Mouse (Mus musculus): ENCODE results near the gene Krt19.

DNA sequence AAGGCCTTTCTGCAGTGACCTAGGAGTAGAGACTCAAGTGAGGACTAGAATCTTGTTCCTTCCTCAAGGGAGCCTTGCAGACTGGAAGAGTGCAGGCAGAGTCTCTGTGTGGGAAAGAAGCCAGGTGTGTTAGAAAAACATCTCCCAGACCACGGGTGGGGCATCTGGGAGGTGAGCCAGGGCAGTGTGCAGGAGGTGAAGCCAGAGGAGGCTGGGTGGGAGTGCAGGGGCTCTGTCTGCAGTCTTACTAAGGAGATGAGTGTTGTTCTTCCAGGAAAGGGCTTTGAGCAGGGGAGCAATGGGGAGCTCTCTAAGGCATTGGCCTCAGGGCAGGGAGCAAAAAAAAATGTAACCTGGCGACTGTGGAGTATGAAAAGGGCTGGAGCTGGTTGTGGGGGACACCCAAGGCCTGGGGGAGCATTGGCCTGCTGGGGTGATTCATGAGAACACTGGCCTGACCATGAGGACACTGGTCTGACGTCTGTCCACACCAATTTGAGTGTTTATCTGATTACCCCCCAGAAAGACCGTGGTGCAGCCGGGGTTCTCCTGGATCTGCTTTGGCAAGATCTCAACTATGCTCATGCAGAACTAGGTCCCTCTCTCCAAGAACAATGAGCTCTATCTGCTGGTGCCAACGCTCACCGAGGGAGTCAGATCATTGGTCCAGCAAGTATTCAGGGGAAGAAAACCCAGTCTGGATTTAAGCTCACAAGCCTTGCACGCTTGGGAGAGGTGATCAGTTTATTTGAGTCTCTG is 7.2 kb upstream of the Krt19 start:
- TF ChIP-seq CTCF (IDR thresholded peaks at IDR 0.05; ENCODE audit: low read depth) (no peak), EP300 (IDR thresholded peaks at IDR 0.05; ENCODE audit: low read depth) (no peak)

All from liver, embryonic 14.5 days (tissue).